Mouse (Mus musculus) ES-E14 (cell line): ENCODE results near the gene Ermap. TPM values are rescaled to one million over a fixed set of nuclear protein-coding genes. Genes with fewer than 3 reads are reported as not detected.

Source experiments
- DNase-seq: peaks from one replicate; pipeline ENCODE4 v3.0.0-alpha.2; 2013; ENCODE audit warnings: low read depth, low spot score
- H3K27ac ChIP-seq: 2 replicates; pipeline ENCODE4 v1.5.1; 2012; ENCODE audit warnings: low read depth, mild to moderate bottlenecking, low read length, moderate library complexity, mixed read lengths; ENCODE audit not compliant: poor library complexity, insufficient read depth, severe bottlenecking
- H3K36me3 ChIP-seq: 2 replicates; pipeline ENCODE4 v1.6.1; 2012; ENCODE audit warnings: mild to moderate bottlenecking, low read length, moderate library complexity, mixed read lengths; ENCODE audit not compliant: control insufficient read depth, poor library complexity, insufficient read depth, severe bottlenecking
- H3K4me1 ChIP-seq, 2 experiments: fragments of 150-350 bp in 1 of 2; sonication (generic) in 1 of 2; 2 replicates each; pipeline ENCODE4 v1.6.1; 2012; ENCODE audit warnings: low read length in 2 of 2, mild to moderate bottlenecking in 1 of 2, mixed read lengths in 1 of 2; ENCODE audit not compliant: control insufficient read depth in 2 of 2, insufficient read depth in 2 of 2, poor library complexity in 1 of 2
- H3K4me3 ChIP-seq, 2 experiments: fragments of 150-350 bp in 1 of 2; sonication (generic) in 1 of 2; 2 replicates each; pipeline ENCODE4 v1.5.1; 2012; ENCODE audit warnings: low read length in 2 of 2, low read depth in 1 of 2, mild to moderate bottlenecking in 1 of 2, mixed read lengths in 1 of 2; ENCODE audit not compliant: insufficient read depth in 1 of 2, poor library complexity in 1 of 2, severe bottlenecking in 1 of 2
- H3K9ac ChIP-seq: 2 replicates; pipeline ENCODE4 v1.6.1; 2012; ENCODE audit warnings: low read depth, mild to moderate bottlenecking, low read length, mixed read lengths; ENCODE audit not compliant: poor library complexity, insufficient read depth, severe bottlenecking
- H3K9me3 ChIP-seq: fragments of 150-350 bp; sonication (generic); 2 replicates; pipeline ENCODE4 v1.6.1; 2012; ENCODE audit warnings: low read depth, mild to moderate bottlenecking, low read length; ENCODE audit not compliant: control insufficient read depth, insufficient read depth
- CHD2 ChIP-seq: IDR thresholded peaks from 2 replicates; pipeline ENCODE4 v1.6.1; 2014; ENCODE audit warnings: mild to moderate bottlenecking, low read depth, low read length, inconsistent platforms
- HCFC1 ChIP-seq: IDR thresholded peaks from 2 replicates; pipeline ENCODE4 v1.6.1; 2012; ENCODE audit warnings: low read length, inconsistent platforms, borderline replicate concordance; ENCODE audit not compliant: insufficient read depth
- MAFK ChIP-seq: IDR thresholded peaks from 2 replicates; pipeline ENCODE4 v1.6.1; 2014; ENCODE audit warnings: mild to moderate bottlenecking, low read depth, low read length, inconsistent platforms; ENCODE audit not compliant: insufficient read depth
- ZC3H11A ChIP-seq: IDR thresholded peaks from 2 replicates; pipeline ENCODE4 v1.6.1; 2012; ENCODE audit warnings: low read depth, mild to moderate bottlenecking, inconsistent platforms, low read length, borderline replicate concordance
- ZNF384 ChIP-seq: IDR thresholded peaks from 2 replicates; pipeline ENCODE4 v1.6.1; 2012; ENCODE audit warnings: low read depth, low read length, inconsistent platforms
- in situ Hi-C, 2 experiments: fragments of 600-800 bp; cut with MboI; formaldehyde crosslinking; loops; one replicate each; pipeline ENCODE4 v1.15.1; 2025; ENCODE audit warnings: low sequenced_read_pairs in 2 of 2, inconsistent platforms in 1 of 2; ENCODE audit not compliant: unreplicated experiment in 2 of 2
- total RNA-seq: library from RNA; depleted of rRNA; stranded (reverse); fragments of 300-350 nt; gene quantifications from 2 replicates; pipeline ENCODE4 v1.2.3, GENCODE M21; 2012

Gene Ermap
- total RNA-seq, 1 experiment = 0.18 TPM

DNA sequence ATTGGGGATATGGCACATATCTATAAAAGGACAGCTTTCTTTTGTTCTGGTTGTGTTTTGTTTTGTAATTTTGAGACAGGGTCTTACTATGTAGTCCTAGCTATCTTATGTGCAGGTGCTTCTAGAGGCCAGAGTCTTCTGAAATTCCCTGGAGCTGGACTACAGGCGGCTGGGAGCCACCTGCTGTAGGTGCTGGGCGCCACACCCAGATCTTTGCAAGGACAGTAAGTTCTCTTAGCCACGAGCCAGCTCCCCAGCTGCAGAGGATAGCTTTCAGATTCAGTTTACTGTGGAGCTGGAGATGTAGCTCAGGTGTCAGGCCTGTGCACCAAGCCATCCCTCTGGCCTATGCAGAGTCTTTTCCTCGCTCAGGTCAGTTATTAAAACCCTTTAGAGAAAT is 22.7 kb downstream of the Ermap start:
- H3K27ac ChIP-seq = no peak overlapping the region
- no peak overlapping the region for H3K4me3 ChIP-seq
- H3K9ac ChIP-seq = no peak overlapping the region
- no peak for DNase-seq
- peaks cover 0 to 5% of the 10 kb centered on the region in 2 experiments; a peak in 1 of 4 replicates for H3K4me1 ChIP-seq
- H3K9me3 ChIP-seq = no peaks in the 10 kb centered on the region
- peaks cover 11% of the 10 kb centered on the region for H3K36me3 ChIP-seq
- in situ Hi-C loops = loop anchor here (5.0 to 25.0 kb wide), 3 partner anchors 175 to 555 kb away; partner anchors contain the start of genes Cfap57 (in 1 of the 2) and Ebna1bp2 (in 1 of the 2)
- TF ChIP-seq ZNF384 (no peak), MAFK (no peak), CHD2 (no peak), ZC3H11A (no peak), HCFC1 (no peak)

DNA sequence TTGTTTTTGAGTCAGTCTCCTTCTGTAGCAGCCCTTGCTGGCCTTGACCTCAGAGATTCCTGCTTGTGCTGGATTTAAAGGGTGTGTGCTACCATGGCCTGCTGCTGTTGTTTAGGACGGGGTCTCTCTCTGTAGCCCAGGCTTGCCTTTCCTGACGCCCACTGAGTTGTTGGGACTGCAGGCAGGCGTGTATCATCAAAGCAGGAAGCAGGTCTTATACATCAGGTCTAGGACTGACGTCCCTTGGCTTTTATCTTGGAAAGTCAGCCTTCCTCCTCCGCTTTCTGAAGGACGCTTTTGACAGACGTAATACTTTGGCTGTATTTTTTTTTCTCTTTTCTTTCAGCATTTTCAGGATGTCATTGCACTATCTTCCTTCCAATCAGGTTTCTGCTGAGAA is 23.9 kb downstream of the Ermap start:
- DNase-seq = no peak
- H3K36me3 ChIP-seq = peaks cover 11% of the 10 kb centered on the region
- TF ChIP-seq CHD2 (no peak), ZC3H11A (no peak), MAFK (no peak), HCFC1 (no peak), ZNF384 (no peak)

DNA sequence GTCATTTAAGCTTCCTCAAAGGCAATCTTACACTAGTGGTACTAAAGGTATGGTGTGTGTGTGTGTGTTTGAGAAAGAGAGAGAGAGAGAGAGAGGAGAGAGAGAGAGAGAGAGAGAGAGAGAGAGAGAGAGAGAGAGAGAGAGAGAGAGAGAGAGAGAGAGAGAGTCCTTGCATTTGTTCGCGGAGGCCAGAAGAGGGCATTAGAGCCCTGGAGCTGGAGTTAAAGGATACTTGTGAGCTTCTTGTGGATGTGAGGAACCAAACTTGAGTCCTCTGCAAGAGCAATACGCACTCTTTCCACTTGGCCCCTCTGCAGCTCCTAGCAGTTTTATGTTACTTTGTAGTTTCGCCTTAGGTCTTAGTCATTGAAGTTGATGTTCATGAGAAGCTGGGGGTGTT is 26.8 kb downstream of the Ermap start:
- no peaks in the 10 kb centered on the region for H3K9me3 ChIP-seq
- TF ChIP-seq ZNF384 (no peak), MAFK (no peak), CHD2 (no peak), ZC3H11A (no peak), HCFC1 (no peak)
- no peak overlapping the region for H3K27ac ChIP-seq
- no peak overlapping the region for H3K9ac ChIP-seq
- DNase-seq = no peak
- no peaks in the 10 kb centered on the region for H3K4me1 ChIP-seq
- in situ Hi-C loops = loop anchor here (25.0 kb wide), 2 partner anchors 526 to 551 kb away; partner anchors contain the start of genes Cfap57 (in 1 of the 2) and Ebna1bp2 (in 1 of the 2)
- H3K36me3 ChIP-seq = no peaks in the 10 kb centered on the region
- H3K4me3 ChIP-seq = no peak overlapping the region

More for the DNA sequence above, 23.9 kb downstream of the Ermap start:
- no peak overlapping the region for H3K9ac ChIP-seq
- no peak overlapping the region for H3K27ac ChIP-seq
- peaks cover 0 to 5% of the 10 kb centered on the region in 2 experiments; a peak in 1 of 4 replicates for H3K4me1 ChIP-seq
- H3K4me3 ChIP-seq = no peak overlapping the region
- H3K9me3 ChIP-seq = no peaks in the 10 kb centered on the region
- in situ Hi-C loops = loop anchor here (5.0 to 25.0 kb wide), 3 partner anchors 174 to 554 kb away; partner anchors contain the start of genes Cfap57 (in 1 of the 2) and Ebna1bp2 (in 1 of the 2)

DNA sequence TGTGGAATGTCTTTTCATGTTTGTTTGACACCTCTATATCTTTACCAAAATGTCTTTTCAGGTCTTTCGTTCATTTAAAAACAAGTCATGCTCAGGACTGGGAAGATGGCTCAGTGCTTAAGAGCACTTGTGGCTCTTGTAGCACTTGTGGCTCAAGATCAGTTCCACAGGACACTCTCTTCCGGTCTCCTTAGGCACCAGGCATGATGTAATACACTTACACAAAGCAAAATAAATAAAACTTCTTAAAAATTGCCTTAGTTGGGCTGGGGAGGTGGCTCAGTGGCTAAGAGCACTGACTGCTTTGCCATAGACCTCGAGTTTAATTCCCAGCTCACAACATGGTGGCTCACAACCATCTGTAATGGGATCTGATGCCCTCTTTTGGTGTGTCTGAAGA is 28.5 kb downstream of the Ermap start:
- Histone ChIP-seq H3K9me3 (no peaks in the 10 kb centered on the region), H3K4me1 (no peaks in the 10 kb centered on the region), H3K27ac (no peak overlapping the region), H3K36me3 (no peaks in the 10 kb centered on the region), H3K4me3 (no peak overlapping the region), H3K9ac (no peak overlapping the region)
- in situ Hi-C loops = loop anchor here (25.0 kb wide), 2 partner anchors 524 to 549 kb away; partner anchors contain the start of genes Cfap57 (in 1 of the 2) and Ebna1bp2 (in 1 of the 2)
- TF ChIP-seq MAFK (no peak), ZNF384 (no peak), CHD2 (no peak), ZC3H11A (no peak), HCFC1 (no peak)
- no peak for DNase-seq

DNA sequence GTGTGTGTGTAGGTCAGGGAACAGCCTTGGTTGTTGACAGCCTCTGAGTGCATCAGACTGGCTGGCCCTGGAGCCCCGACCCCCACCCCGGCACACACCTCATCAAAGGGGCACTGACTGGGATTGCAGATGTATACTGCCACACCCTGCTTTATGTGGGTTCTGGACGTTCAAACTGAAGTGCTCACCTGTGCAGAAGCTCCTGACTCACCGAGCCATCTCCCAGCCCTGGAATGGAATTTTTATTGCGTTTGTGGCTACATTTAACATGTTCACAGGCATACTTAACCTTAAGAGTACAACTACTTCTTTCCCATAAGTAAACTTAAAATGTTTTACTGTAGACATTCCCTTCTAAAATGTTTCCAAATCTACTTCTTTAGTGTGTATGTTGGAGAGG is 31.9 kb downstream of the Ermap start:
- Histone ChIP-seq H3K9me3 (no peaks in the 10 kb centered on the region), H3K4me1 (no peaks in the 10 kb centered on the region), H3K27ac (no peak overlapping the region), H3K36me3 (no peaks in the 10 kb centered on the region), H3K9ac (no peak overlapping the region), H3K4me3 (no peak overlapping the region)
- TF ChIP-seq MAFK = no peak
- TF ChIP-seq ZNF384 = no peak
- no peak for TF ChIP-seq ZC3H11A
- no peak for TF ChIP-seq CHD2
- no peak for TF ChIP-seq HCFC1
- DNase-seq = no peak
- in situ Hi-C loops = loop anchor here (25.0 kb wide), 2 partner anchors 521 to 546 kb away; partner anchors contain the start of genes Cfap57 (in 1 of the 2) and Ebna1bp2 (in 1 of the 2)
